Mouse (Mus musculus) ES-Bruce4 (cell line): Measurements from ENCODE around the gene Eaf1.

Experiments used
- CTCF ChIP-seq: IDR thresholded peaks from one replicate; pipeline ENCODE4 v1.8.1; 2011; ENCODE audit warnings: low read depth, low read length
- EP300 ChIP-seq: IDR thresholded peaks from 2 replicates; pipeline ENCODE4 v1.6.1; 2011; ENCODE audit warnings: low read depth, low read length; ENCODE audit not compliant: insufficient read depth
- POLR2A ChIP-seq: IDR thresholded peaks from one replicate; pipeline ENCODE4 v1.8.1; 2011; ENCODE audit warnings: low read length; ENCODE audit not compliant: insufficient read depth

GRCm38 (mm10) chr14:31509911-31510310 lies 15.7 kb downstream of the Eaf1 start:
- TF ChIP-seq CTCF (no peak), POLR2A (no peak), EP300 (no peak)
